Mouse (Mus musculus) E14TG2a.4 (cell line): ENCODE data around the gene Ell.
A peak's percentile ranks its signal among the peaks of the same experiment; 100 is the strongest.

Experiments used
- H3K27me3 ChIP-seq: 2 replicates; pipeline ENCODE4 v1.6.1; 2014; ENCODE audit warnings: low read length, control low read depth; ENCODE audit not compliant: insufficient read depth
- H3K36me3 ChIP-seq: 2 replicates; pipeline ENCODE4 v1.6.1; 2014; ENCODE audit warnings: low read length, control low read depth; ENCODE audit not compliant: insufficient read depth
- H3K4me1 ChIP-seq: replicated peaks from 2 replicates; pipeline ENCODE4 v1.6.1; 2014; ENCODE audit warnings: low read depth, low read length, control low read depth
- H3K4me3 ChIP-seq: replicated peaks from 2 replicates; pipeline ENCODE4 v1.5.1; 2014; ENCODE audit warnings: mild to moderate bottlenecking, low read length
- H3K9me3 ChIP-seq: 2 replicates; pipeline ENCODE4 v1.6.1; 2014; ENCODE audit warnings: low read length, control low read depth
- CTCF ChIP-seq: conservative IDR thresholded peaks from 2 replicates; pipeline ENCODE4 v1.5.1; 2014; ENCODE audit warnings: low read length
- NANOG ChIP-seq: IDR thresholded peaks from 2 replicates; pipeline ENCODE4 v1.6.1; 2014; ENCODE audit warnings: borderline replicate concordance, low read length, mixed read lengths
- POU5F1 ChIP-seq: IDR thresholded peaks from 2 replicates; pipeline ENCODE4 v1.6.1; 2014; ENCODE audit warnings: low read length, borderline replicate concordance

Gene Ell

DNA sequence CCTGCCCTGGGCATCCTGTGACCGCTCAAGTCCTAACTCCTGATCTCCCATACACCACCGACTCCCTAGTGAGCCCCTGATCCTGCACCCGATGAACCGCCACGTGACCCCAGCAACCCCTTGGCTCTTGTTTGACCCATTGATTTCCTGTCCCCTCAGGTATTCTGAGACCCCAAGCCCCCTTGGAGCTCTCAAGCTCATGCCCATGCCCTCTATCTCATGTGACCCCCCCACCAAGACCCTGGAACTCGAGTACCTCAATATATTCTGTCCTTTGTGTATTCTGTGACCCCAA is 68.3 kb downstream of the Ell start:
- H3K9me3 ChIP-seq, result no peaks in the 10 kb centered on the region
- H3K36me3 ChIP-seq, result peaks cover 21% of the 10 kb centered on the region
- peaks cover 81% of the 10 kb centered on the region for H3K4me1 ChIP-seq
- H3K4me3 ChIP-seq, result peak overlapping the region; percentile 93
- no peak for TF ChIP-seq CTCF
- TF ChIP-seq POU5F1, result no peak
- TF ChIP-seq NANOG, result no peak
- H3K27me3 ChIP-seq, result peaks cover 10% of the 10 kb centered on the region

DNA sequence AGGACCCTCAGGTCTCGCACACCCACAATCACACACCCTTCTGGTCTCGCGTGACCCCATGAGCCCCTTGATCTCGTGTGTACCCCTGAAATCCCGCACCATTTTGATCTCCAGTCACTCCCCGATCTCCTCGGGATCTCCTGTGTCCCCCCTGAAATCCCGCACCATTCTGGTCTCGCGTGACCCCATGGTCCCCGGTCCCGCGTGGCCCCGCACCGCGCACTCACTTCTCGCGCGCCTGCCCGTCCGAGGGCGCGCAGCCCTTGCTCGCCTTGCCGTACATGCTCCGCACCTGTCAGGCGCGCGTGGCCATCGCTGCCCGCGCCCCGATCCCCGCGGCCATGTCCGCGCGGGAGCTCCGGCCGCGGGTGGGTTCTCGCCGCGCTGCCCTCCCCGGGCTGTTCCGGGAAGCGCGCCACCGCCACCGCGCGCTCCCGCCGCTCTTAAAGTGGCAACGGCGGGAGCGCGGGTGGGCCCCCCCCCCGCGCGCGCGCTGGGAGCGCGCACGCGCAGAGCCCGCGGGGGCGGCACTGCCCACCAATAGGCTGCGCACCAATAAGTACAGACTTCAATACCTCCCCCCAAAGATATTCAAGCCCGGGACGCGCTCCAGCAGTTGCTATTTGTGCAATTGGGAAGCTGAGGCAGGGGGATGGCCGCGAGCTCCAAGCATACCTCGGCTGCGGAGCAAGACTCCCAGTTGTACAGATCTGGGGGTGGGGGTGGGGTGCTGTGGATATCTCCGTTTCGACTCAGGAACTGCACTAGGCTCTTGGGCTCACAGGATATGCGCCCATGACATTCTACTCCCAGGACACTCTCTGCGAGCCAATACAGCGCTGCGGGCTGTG is 68.9 kb downstream of the Ell start:
- Histone ChIP-seq H3K4me1 (peaks cover 78% of the 10 kb centered on the region), H3K36me3 (peaks cover 15% of the 10 kb centered on the region), H3K9me3 (no peaks in the 10 kb centered on the region), H3K27me3 (peaks cover 10% of the 10 kb centered on the region), H3K4me3 (peak overlapping the region; percentile 93)
- TF ChIP-seq CTCF, result no peak
- no peak for TF ChIP-seq NANOG
- no peak for TF ChIP-seq POU5F1

GRCm38 (mm10) chr8:70608749-70609367 is 69.6 kb downstream of the Ell start, which contains the start of gene Ssbp4:
TSS of gene Ssbp4 (minus strand) at chr8:70608872.
- Histone ChIP-seq H3K9me3 (no peaks in the 10 kb centered on the region), H3K4me1 (peaks cover 78% of the 10 kb centered on the region), H3K27me3 (peaks cover 10% of the 10 kb centered on the region), H3K36me3 (peaks cover 15% of the 10 kb centered on the region), H3K4me3 (peak within 1 kb of the TSS; percentile 93)
- TF ChIP-seq POU5F1, result no peak
- TF ChIP-seq CTCF, result no peak
- TF ChIP-seq NANOG, result no peak

GRCm38 (mm10) chr8:70609368-70609848 is 70.2 kb downstream of the Ell start:
- Histone ChIP-seq H3K9me3 (no peaks in the 10 kb centered on the region), H3K4me1 (peaks cover 76% of the 10 kb centered on the region), H3K4me3 (peak overlapping the region; percentile 93), H3K27me3 (peaks cover 10% of the 10 kb centered on the region), H3K36me3 (peaks cover 13% of the 10 kb centered on the region)
- TF ChIP-seq POU5F1 (no peak), CTCF (no peak), NANOG (no peak)

- Histone ChIP-seq H3K9me3 (no peaks in the 10 kb centered on the region), H3K4me3 (peak overlapping the region; percentile 93), H3K27me3 (peaks cover 10% of the 10 kb centered on the region), H3K4me1 (peaks cover 69% of the 10 kb centered on the region), H3K36me3 (peaks cover 6% of the 10 kb centered on the region)
- TF ChIP-seq NANOG (no peak), CTCF (no peak), POU5F1 (no peak)
Observed at GRCm38 (mm10) chr8:70609849-70610795, 70.9 kb downstream of the Ell start.

- peaks cover 10% of the 10 kb centered on the region for H3K27me3 ChIP-seq
- peaks cover 65% of the 10 kb centered on the region for H3K4me1 ChIP-seq
- TF ChIP-seq NANOG (no peak), CTCF (peak; percentile 92)
- H3K36me3 ChIP-seq, result no peaks in the 10 kb centered on the region; the same call in 1 of the 2 replicates
- peak overlapping the region; percentile 93 for H3K4me3 ChIP-seq
- no peaks in the 10 kb centered on the region for H3K9me3 ChIP-seq
Observed at GRCm38 (mm10) chr8:70610796-70611771, 71.8 kb downstream of the Ell start.

DNA sequence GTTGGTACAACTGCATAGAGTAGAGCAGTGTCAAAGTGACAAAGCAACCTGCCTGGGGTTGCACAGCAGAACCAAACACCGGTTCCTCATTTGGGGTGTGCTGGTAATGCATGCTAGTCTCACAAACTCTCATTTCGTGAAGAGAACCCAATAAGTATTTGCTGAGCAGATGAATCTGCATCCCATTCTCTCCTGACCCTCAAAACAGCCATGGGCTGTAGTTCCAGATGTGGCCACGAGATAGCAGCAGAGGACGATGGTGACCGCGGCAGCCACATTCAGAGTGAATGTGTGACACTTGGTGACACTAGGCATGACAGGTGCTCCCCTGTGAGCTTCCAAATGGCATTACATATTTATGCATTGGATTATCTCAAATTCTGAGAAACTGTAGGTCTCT is 72.6 kb downstream of the Ell start:
- TF ChIP-seq POU5F1 (no peak), CTCF (peak; percentile 96)
- Histone ChIP-seq H3K4me3 (peak overlapping the region; percentile 93), H3K36me3 (no peaks in the 10 kb centered on the region), H3K9me3 (no peaks in the 10 kb centered on the region), H3K4me1 (peaks cover 62% of the 10 kb centered on the region), H3K27me3 (peaks cover 10% of the 10 kb centered on the region)
